Mouse (Mus musculus) thymus, adult 2 months (tissue): Measurements from ENCODE around the gene Map3k10. TPM values are rescaled to one million over a fixed set of nuclear protein-coding genes. Genes with fewer than 3 reads are reported as not detected.

Experiments used
- DNase-seq: peaks from one replicate; pipeline ENCODE4 v3.0.0; 2021
- H3K27ac ChIP-seq: fragments of 200-500 bp; 2 replicates; pipeline ENCODE4 v1.5.1; 2012; ENCODE audit warnings: low read length, control low read depth; ENCODE audit not compliant: control insufficient read depth, insufficient read depth
- H3K27me3 ChIP-seq: fragments of 200-500 bp; 2 replicates; pipeline ENCODE4 v1.6.1; 2012; ENCODE audit warnings: mild to moderate bottlenecking, low read length, moderate library complexity, mixed read lengths; ENCODE audit not compliant: control insufficient read depth, insufficient read depth
- H3K36me3 ChIP-seq: fragments of 200-500 bp; 2 replicates; pipeline ENCODE4 v1.6.1; 2012; ENCODE audit warnings: mild to moderate bottlenecking, low read length, moderate library complexity; ENCODE audit not compliant: control insufficient read depth, insufficient read depth
- H3K4me1 ChIP-seq: fragments of 200-500 bp; replicated peaks from 2 replicates; pipeline ENCODE4 v1.6.1; 2012; ENCODE audit warnings: low read length; ENCODE audit not compliant: control insufficient read depth, insufficient read depth
- H3K4me3 ChIP-seq: fragments of 200-500 bp; 2 replicates; pipeline ENCODE4 v1.5.1; 2012; ENCODE audit warnings: mild to moderate bottlenecking, low read length, control low read depth, moderate library complexity; ENCODE audit not compliant: control insufficient read depth, insufficient read depth
- CTCF ChIP-seq: fragments of 200-500 bp; IDR thresholded peaks from 2 replicates; pipeline ENCODE4 v1.5.1; 2012; ENCODE audit warnings: mild to moderate bottlenecking, control low read depth, low read length, moderate library complexity, borderline replicate concordance; ENCODE audit not compliant: control insufficient read depth, poor library complexity, insufficient read depth; ENCODE audit errors: extremely low read depth
- POLR2A ChIP-seq: fragments of 200-500 bp; IDR thresholded peaks from 2 replicates; pipeline ENCODE4 v1.6.1; 2012; ENCODE audit warnings: mild to moderate bottlenecking, low read length, control low read depth, moderate library complexity; ENCODE audit not compliant: control insufficient read depth, poor library complexity, insufficient read depth; ENCODE audit errors: extremely low read depth
- WGBS: fragments of 180-500 bp; shearing (Covaris S2); methylation state at CpG from one replicate; pipeline ENCODE4 v1.1.7; 2018; 5-methylcytosine and 5-hydroxymethylcytosine counted together
- polyA plus RNA-seq: library from polyadenylated mRNA; depleted of rRNA; stranded (reverse); fragments of >200 nt; gene quantifications from 2 replicates; pipeline ENCODE4 v1.2.3, GENCODE M21; 2012

Gene Map3k10
- polyA plus RNA-seq, 1 experiment = 24.7 TPM

DNA sequence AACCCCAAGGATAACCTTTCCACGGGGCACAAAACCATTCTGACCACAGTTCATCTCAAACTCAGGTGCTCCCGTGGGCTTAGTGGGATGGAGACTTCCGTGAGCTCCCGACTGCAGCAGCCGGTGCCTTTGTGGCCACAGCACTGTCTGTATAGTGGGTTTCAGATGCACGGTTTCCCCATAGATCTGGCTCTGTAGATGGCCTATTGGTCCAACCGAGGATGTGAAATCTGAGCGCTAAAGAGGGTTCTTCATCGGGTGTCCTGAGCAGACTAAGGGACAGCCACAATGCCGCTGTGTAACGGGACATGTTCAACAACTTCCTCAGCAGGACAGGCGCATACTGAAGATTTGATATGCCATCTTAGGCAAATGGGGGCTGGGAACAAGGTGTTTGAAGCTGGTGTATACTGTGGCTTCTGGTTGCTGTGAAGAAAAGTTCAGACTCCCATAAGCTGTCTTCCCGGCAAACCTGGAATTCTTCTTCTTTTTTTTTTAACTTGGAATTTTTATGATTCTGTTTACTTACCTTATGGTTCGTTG is 13.9 kb upstream of the Map3k10 start:
- no peak for DNase-seq
- TF ChIP-seq POLR2A = no peak
- no peak for TF ChIP-seq CTCF
- peak overlapping the region; percentile 13; the same call in 1 of the 2 replicates for H3K4me3 ChIP-seq
- no peaks in the 10 kb centered on the region for H3K36me3 ChIP-seq
- H3K27ac ChIP-seq = peak overlapping the region; percentile 26
- H3K27me3 ChIP-seq = no peaks in the 10 kb centered on the region; the same call in 1 of the 2 replicates
- H3K4me1 ChIP-seq = peaks cover 7% of the 10 kb centered on the region
- WGBS = 21% methylated on average over 14 of the region's 14 CpGs

DNA sequence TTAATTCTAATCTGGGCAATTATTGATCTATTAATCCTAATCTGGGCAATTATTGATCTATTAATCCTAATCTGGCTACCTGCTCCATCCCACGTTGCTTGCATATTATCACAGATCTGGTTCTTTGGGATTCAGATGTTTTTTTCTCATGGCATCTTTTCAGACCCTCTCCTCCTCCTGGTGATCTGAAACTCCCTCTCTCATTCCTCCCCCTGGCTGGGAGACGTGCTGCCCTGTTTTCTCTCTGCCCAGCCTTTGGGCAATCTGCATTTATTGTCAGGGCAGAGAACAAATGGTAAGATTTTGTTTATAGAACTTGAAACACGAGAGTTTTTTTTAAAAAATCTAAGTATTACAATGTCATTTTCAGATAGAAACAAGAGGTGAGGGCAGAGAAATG is 13.4 kb upstream of the Map3k10 start:
- no peak for DNase-seq
- 82% methylated on average over 3 of the region's 3 CpGs for WGBS
- TF ChIP-seq POLR2A (no peak), CTCF (no peak)
- H3K36me3 ChIP-seq = no peaks in the 10 kb centered on the region
- no peak overlapping the region for H3K27ac ChIP-seq
- H3K4me3 ChIP-seq = no peak overlapping the region
- H3K27me3 ChIP-seq = no peaks in the 10 kb centered on the region; the same call in 1 of the 2 replicates
- peaks cover 7% of the 10 kb centered on the region for H3K4me1 ChIP-seq

GRCm38 (mm10) chr7:27687043-27687442 is 12.6 kb upstream of the Map3k10 start:
- no peak overlapping the region for H3K4me3 ChIP-seq
- WGBS = 86% methylated on average over 1 of the region's 1 CpGs
- no peak for TF ChIP-seq POLR2A
- no peak for TF ChIP-seq CTCF

GRCm38 (mm10) chr7:27685681-27686080 is 11.3 kb upstream of the Map3k10 start:
- Histone ChIP-seq H3K27me3 (no peaks in the 10 kb centered on the region; the same call in 1 of the 2 replicates), H3K27ac (no peak overlapping the region), H3K4me3 (no peak overlapping the region), H3K4me1 (peaks cover 7% of the 10 kb centered on the region), H3K36me3 (no peaks in the 10 kb centered on the region)
- no peak for DNase-seq
- TF ChIP-seq POLR2A = no peak
- no peak for TF ChIP-seq CTCF
- WGBS = 2% methylated on average over 6 of the region's 6 CpGs

More at GRCm38 (mm10) chr7:27687043-27687442, 12.6 kb upstream of the Map3k10 start:
- no peaks in the 10 kb centered on the region; the same call in 1 of the 2 replicates for H3K27me3 ChIP-seq
- no peak overlapping the region for H3K27ac ChIP-seq
- DNase-seq = no peak
- no peaks in the 10 kb centered on the region for H3K36me3 ChIP-seq
- peaks cover 7% of the 10 kb centered on the region for H3K4me1 ChIP-seq

- Histone ChIP-seq H3K27me3 (no peaks in the 10 kb centered on the region; the same call in 1 of the 2 replicates), H3K27ac (no peak overlapping the region), H3K36me3 (no peaks in the 10 kb centered on the region), H3K4me1 (peaks cover 7% of the 10 kb centered on the region), H3K4me3 (no peak overlapping the region)
- TF ChIP-seq CTCF (no peak), POLR2A (no peak)
- 37% methylated on average over 5 of the region's 5 CpGs for WGBS
- DNase-seq = no peak
Measured at GRCm38 (mm10) chr7:27685220-27685619, 10.8 kb upstream of the Map3k10 start.

DNA sequence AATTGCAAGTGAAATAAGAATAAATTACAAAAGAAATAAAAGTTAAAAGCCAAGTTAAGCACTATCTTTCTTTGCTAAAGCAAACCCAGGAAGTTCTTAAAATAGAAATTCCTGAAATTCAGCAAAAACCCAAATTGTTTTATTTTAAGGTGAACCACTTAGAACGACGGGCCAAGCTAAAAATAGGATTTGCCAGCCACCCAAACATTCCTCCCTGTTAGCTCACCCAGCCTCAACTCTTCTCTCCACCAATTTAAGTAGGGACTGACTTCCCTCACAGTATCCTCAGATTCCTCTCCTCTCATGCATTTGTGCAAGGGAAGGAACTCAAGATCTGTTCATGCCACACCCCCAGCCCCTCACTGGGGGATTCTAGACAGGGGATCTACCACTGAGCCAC is 8.8 kb upstream of the Map3k10 start:
- no peak for TF ChIP-seq CTCF
- TF ChIP-seq POLR2A = no peak
- Histone ChIP-seq H3K27ac (no peak overlapping the region), H3K4me3 (no peak overlapping the region), H3K27me3 (no peaks in the 10 kb centered on the region; the same call in 1 of the 2 replicates), H3K4me1 (peaks cover 2% of the 10 kb centered on the region), H3K36me3 (no peaks in the 10 kb centered on the region)
- 14% methylated on average over 2 of the region's 2 CpGs for WGBS
- no peak for DNase-seq
